Mouse (Mus musculus) left cerebral cortex, adult 8-10 months (tissue): ENCODE results near the gene Tnfrsf25. TPM values are rescaled to one million over a fixed set of nuclear protein-coding genes. Genes with fewer than 3 reads are reported as not detected.

ENCODE experiments used
- total RNA-seq, 4 experiments: library from RNA; stranded (reverse); gene quantifications; 2 replicates each; pipeline ENCODE4 v1.2.4; 2022

The Tnfrsf25 gene
- total RNA-seq, 4 experiments from 2014 or later: 4.3 to 9.8 (median 6.3) TPM

Other genes with a start within 250 kb of the Tnfrsf25 start
- 10 to 100 TPM; 51.5 to 75.7 (median 62.5) TPM for gene Dnajc11, start 182.2 kb upstream of the Tnfrsf25 start, total RNA-seq
- gene Thap3, start 126.9 kb upstream of the Tnfrsf25 start, total RNA-seq: 10 to 100 TPM; 17.5 to 27.0 (median 24.0) TPM
- gene Phf13, start 119.7 kb upstream of the Tnfrsf25 start, total RNA-seq: 10 to 100 TPM; 15.4 to 17.4 (median 15.8) TPM
- 10 to 100 TPM; 15.8 to 21.0 (median 19.3) TPM for gene Klhl21, start 107.1 kb upstream of the Tnfrsf25 start, total RNA-seq
- gene Zbtb48, start 88.3 kb upstream of the Tnfrsf25 start, total RNA-seq: 10 to 100 TPM; 11.7 to 17.5 (median 14.0) TPM
- gene Tas1r1, start 77.4 kb upstream of the Tnfrsf25 start, total RNA-seq: under 1 TPM; 0.61 to 0.94 (median 0.73) TPM
- 10 to 100 TPM; 15.7 to 18.2 (median 17.2) TPM for gene Nol9, start 76.6 kb upstream of the Tnfrsf25 start, total RNA-seq
- gene Plekhg5, start 43.4 kb upstream of the Tnfrsf25 start, total RNA-seq: 10 to 100 TPM; 72.6 to 90.6 (median 82.4) TPM
- 1 to 10 TPM; 2.1 to 3.2 (median 2.6) TPM for gene Espn, start 36.4 kb downstream of the Tnfrsf25 start, total RNA-seq
- gene Hes2, start 42.9 kb downstream of the Tnfrsf25 start, total RNA-seq: not detected
- 100 to 1,000 TPM; 281 to 320 (median 303) TPM for gene Acot7, start 62.2 kb downstream of the Tnfrsf25 start, total RNA-seq
- gene Gpr153, start 158.3 kb downstream of the Tnfrsf25 start, total RNA-seq: 10 to 100 TPM; 27.5 to 40.2 (median 31.6) TPM
- under 1 TPM; 0.21 to 0.44 (median 0.30) TPM for gene Hes3, start 175.7 kb downstream of the Tnfrsf25 start, total RNA-seq
- gene Icmt, start 181.3 kb downstream of the Tnfrsf25 start, total RNA-seq: 10 to 100 TPM; 44.7 to 51.1 (median 47.3) TPM
- 10 to 100 TPM; 15.5 to 24.1 (median 19.5) TPM for gene Rnf207, start 203.1 kb downstream of the Tnfrsf25 start, total RNA-seq
- 100 to 1,000 TPM; 153 to 206 (median 187) TPM for gene Rpl22, start 209.8 kb downstream of the Tnfrsf25 start, total RNA-seq
- 100 to 1,000 TPM; 152 to 165 (median 162) TPM for gene Chd5, start 222.7 kb downstream of the Tnfrsf25 start, total RNA-seq